Mouse (Mus musculus) kidney, adult 11 months (tissue): ENCODE measurements around the gene App.

Source experiments
- DNase-seq: peaks from one replicate; pipeline ENCODE4 v3.0.0; 2022

Gene App

GRCm38 (mm10) chr16:84966983-84967382 is 206.6 kb downstream of the App start:
- DNase-seq: no peak

GRCm38 (mm10) chr16:84966096-84966495 is 207.5 kb downstream of the App start:
- DNase-seq: no peak

GRCm38 (mm10) chr16:84963960-84964359 is 209.6 kb downstream of the App start:
- DNase-seq: no peak

GRCm38 (mm10) chr16:84963527-84963926 is 210.0 kb downstream of the App start:
- DNase-seq: no peak

- DNase-seq: no peak
Measured at GRCm38 (mm10) chr16:84957253-84957652, 216.3 kb downstream of the App start.

GRCm38 (mm10) chr16:84956690-84957089 is 216.9 kb downstream of the App start:
- no peak for DNase-seq

- no peak for DNase-seq
Measured at GRCm38 (mm10) chr16:84955840-84956239, 217.7 kb downstream of the App start.

- DNase-seq: peak; percentile 69
Measured at GRCm38 (mm10) chr16:84955204-84955839, 218.2 kb downstream of the App start.

GRCm38 (mm10) chr16:84931024-84931423 is 242.5 kb downstream of the App start:
- no peak for DNase-seq

- no peak for DNase-seq
Measured at GRCm38 (mm10) chr16:84927827-84928226, 245.7 kb downstream of the App start.

GRCm38 (mm10) chr16:84919649-84920308 is 253.8 kb downstream of the App start:
- DNase-seq: no peak

- DNase-seq: no peak
Measured at GRCm38 (mm10) chr16:84919087-84919486, 254.5 kb downstream of the App start.

- DNase-seq: no peak
Measured at GRCm38 (mm10) chr16:84916772-84917171, 256.8 kb downstream of the App start.

GRCm38 (mm10) chr16:84911477-84912165 is 261.9 kb downstream of the App start:
- DNase-seq: no peak

GRCm38 (mm10) chr16:84902995-84903394 is 270.6 kb downstream of the App start:
- DNase-seq: no peak
